Mouse (Mus musculus): ENCODE results near the gene Fads6. TPM values are rescaled to one million over a fixed set of nuclear protein-coding genes. Genes with fewer than 3 reads are reported as not detected.

Gene Fads6
- polyA plus RNA-seq, 2 experiments: 0.35 TPM; not detected in 1

DNA sequence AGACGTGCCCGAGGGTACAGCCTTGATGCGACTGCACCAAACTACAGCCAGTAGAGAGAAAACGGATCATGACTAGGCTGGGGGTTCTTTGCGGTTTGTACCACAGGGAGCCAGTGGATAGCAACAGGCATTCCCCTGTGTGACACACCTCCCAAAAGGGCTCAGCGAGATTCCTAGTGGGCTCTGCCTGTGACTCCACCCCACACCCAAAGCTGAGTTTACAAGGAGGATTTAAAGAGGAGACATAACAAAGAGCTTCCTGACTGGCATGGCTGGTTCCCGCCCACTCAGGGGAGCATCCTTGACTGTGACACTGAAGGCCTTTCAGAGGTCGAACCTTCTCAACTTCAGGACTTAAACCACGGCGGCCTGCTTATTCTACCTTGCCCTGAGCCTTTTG, 6.0 kb downstream of the Fads6 start:
- 80% methylated on average over 10 of the region's 10 CpGs for WGBS
- no peaks in the 10 kb centered on the region for H3K36me3 ChIP-seq (ENCODE audit: control insufficient read depth, insufficient read depth, low read length)
- no peak overlapping the region for H3K9ac ChIP-seq (ENCODE audit: low read depth, low read length, severe bottlenecking)
- no peak overlapping the region for H3K4me2 ChIP-seq (replicated peaks; ENCODE audit: low read depth, low read length, severe bottlenecking)
- no peak overlapping the region for H3K27ac ChIP-seq (replicated peaks; ENCODE audit: low read depth, low read length)
- peaks cover 3% of the 10 kb centered on the region; the same call in 1 of the 2 replicates for H3K27me3 ChIP-seq (ENCODE audit: control insufficient read depth, insufficient read depth, low read length)
- H3K4me1 ChIP-seq (ENCODE audit: control insufficient read depth, insufficient read depth, low read length): no peaks in the 10 kb centered on the region
- no peak for TF ChIP-seq POLR2A (IDR thresholded peaks at IDR 0.05; ENCODE audit: borderline replicate concordance, extremely low read depth, insufficient read depth, insufficient read length)
- DNase-seq (ENCODE audit: low spot score) (no peak), ATAC-seq (ENCODE audit: low FRiP score, low read depth) (no peak)
- H3K4me3 ChIP-seq (replicated peaks; ENCODE audit: low read length): no peak overlapping the region
- H3K9me3 ChIP-seq (ENCODE audit: control insufficient read depth, low read length): no peaks in the 10 kb centered on the region

DNA sequence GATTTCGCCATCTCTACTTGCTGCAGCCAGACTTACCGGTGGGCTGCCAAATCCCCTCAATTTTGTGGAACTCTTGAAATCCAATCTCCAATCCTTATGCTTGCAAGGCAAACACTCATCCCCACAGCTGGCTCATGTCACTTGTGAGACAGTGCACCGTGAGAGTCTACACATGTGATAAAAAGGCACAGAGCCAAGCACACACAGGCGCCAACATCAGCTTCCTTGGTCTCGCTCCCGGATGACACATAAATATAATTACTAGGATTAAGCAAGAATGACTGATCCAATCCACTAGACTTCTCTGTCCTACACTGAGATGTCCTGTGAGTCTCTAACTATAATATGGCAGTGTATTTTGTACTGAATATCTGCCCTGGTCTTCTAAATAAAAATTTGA, 6.5 kb downstream of the Fads6 start:
- H3K9ac ChIP-seq (ENCODE audit: low read depth, low read length, severe bottlenecking): no peak overlapping the region
- no peaks in the 10 kb centered on the region for H3K9me3 ChIP-seq (ENCODE audit: control insufficient read depth, low read length)
- H3K4me3 ChIP-seq (replicated peaks; ENCODE audit: low read length): no peak overlapping the region
- 76% methylated on average over 6 of the region's 6 CpGs for WGBS
- H3K4me2 ChIP-seq (replicated peaks; ENCODE audit: low read depth, low read length, severe bottlenecking): no peak overlapping the region
- DNase-seq (ENCODE audit: low spot score): no peak
- H3K4me1 ChIP-seq (ENCODE audit: control insufficient read depth, insufficient read depth, low read length): no peaks in the 10 kb centered on the region
- ATAC-seq (ENCODE audit: low FRiP score, low read depth): no peak
- no peaks in the 10 kb centered on the region for H3K27me3 ChIP-seq (ENCODE audit: control insufficient read depth, insufficient read depth, low read length)
- H3K36me3 ChIP-seq (ENCODE audit: control insufficient read depth, insufficient read depth, low read length): no peaks in the 10 kb centered on the region
- H3K27ac ChIP-seq (replicated peaks; ENCODE audit: low read depth, low read length): no peak overlapping the region
- no peak for TF ChIP-seq POLR2A (IDR thresholded peaks at IDR 0.05; ENCODE audit: borderline replicate concordance, extremely low read depth, insufficient read depth, insufficient read length)

DNA sequence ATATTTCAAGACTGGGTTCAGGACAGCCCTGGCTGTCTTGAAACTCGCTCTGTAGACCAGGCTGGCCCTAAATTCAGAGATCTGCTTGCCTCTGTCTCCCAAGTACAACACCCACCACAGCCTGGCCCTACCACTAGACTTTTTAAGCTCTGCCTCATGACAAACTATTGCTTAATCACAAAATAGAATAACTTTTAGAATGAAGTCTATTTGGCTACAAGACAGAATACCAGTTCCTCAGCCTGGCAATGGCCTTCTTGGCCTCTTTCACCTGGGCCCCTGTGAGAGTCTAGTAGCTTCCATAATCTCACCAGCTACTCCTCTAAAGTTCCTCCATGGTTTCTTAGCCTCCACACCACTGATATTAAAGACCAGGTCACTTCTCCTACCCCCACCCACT, 7.1 kb downstream of the Fads6 start:
- no peaks in the 10 kb centered on the region for H3K9me3 ChIP-seq (ENCODE audit: control insufficient read depth, low read length)
- TF ChIP-seq POLR2A (IDR thresholded peaks at IDR 0.05; ENCODE audit: borderline replicate concordance, extremely low read depth, insufficient read depth, insufficient read length): no peak
- H3K36me3 ChIP-seq (ENCODE audit: control insufficient read depth, insufficient read depth, low read length): no peaks in the 10 kb centered on the region
- DNase-seq (ENCODE audit: low spot score) (no peak), ATAC-seq (ENCODE audit: low FRiP score, low read depth) (no peak)
- WGBS: 89% methylated on average over 1 of the region's 1 CpGs
- H3K4me1 ChIP-seq (ENCODE audit: control insufficient read depth, insufficient read depth, low read length): no peaks in the 10 kb centered on the region
- H3K27me3 ChIP-seq (ENCODE audit: control insufficient read depth, insufficient read depth, low read length): no peaks in the 10 kb centered on the region
- H3K27ac ChIP-seq (replicated peaks; ENCODE audit: low read depth, low read length): no peak overlapping the region
- H3K9ac ChIP-seq (ENCODE audit: low read depth, low read length, severe bottlenecking): no peak overlapping the region
- H3K4me3 ChIP-seq (replicated peaks; ENCODE audit: low read length): no peak overlapping the region
- H3K4me2 ChIP-seq (replicated peaks; ENCODE audit: low read depth, low read length, severe bottlenecking): no peak overlapping the region

DNA sequence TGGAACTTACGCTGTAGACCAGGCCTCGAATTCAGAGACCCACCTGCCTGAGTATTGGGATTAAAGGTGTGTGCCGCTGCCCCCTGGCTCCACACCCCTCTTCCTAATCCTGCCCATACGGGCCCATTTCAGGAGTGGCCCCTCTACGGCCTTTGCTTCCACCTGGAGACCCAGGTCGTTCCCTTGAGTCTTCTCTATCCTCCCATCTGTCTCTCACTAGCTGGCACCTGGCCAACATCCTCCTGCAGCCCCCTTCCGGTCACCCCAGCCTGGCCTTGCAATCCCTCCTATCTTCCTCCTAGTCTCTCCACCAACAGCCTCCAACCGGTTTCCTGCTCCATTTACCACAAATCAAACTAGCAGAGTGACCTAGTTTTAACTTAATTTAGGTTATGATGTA, 7.6 kb downstream of the Fads6 start:
- TF ChIP-seq POLR2A (IDR thresholded peaks at IDR 0.05; ENCODE audit: borderline replicate concordance, extremely low read depth, insufficient read depth, insufficient read length): no peak
- DNase-seq (ENCODE audit: low spot score) (no peak), ATAC-seq (ENCODE audit: low FRiP score, low read depth) (no peak)
- Histone ChIP-seq H3K9ac (ENCODE audit: low read depth, low read length, severe bottlenecking) (no peak overlapping the region), H3K27ac (replicated peaks; ENCODE audit: low read depth, low read length) (no peak overlapping the region), H3K4me3 (replicated peaks; ENCODE audit: low read length) (no peak overlapping the region), H3K4me2 (replicated peaks; ENCODE audit: low read depth, low read length, severe bottlenecking) (no peak overlapping the region), H3K27me3 (ENCODE audit: control insufficient read depth, insufficient read depth, low read length) (no peaks in the 10 kb centered on the region), H3K36me3 (ENCODE audit: control insufficient read depth, insufficient read depth, low read length) (no peaks in the 10 kb centered on the region), H3K4me1 (ENCODE audit: control insufficient read depth, insufficient read depth, low read length) (no peaks in the 10 kb centered on the region), H3K9me3 (ENCODE audit: control insufficient read depth, low read length) (no peaks in the 10 kb centered on the region)
- 70% methylated on average over 8 of the region's 8 CpGs for WGBS

DNA sequence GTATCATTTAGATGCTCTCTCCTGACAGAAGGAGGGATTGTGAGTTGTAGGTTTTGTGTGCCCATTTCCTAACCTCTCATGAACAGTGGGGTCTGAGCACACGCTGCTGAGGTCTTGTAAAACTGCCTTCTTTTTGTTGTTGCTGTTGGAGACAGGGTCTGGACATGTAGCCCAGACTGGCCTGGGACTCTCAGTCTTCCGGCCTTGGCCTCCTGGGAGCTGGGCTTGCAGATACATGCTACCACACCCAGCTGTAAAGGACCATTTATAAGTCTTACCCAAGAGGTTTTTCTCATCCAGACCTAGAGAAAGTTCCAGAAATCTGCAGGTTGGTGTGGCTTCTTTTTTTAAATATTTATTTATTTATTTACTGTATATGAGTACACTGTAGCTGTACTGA, 9.2 kb downstream of the Fads6 start:
- DNase-seq (ENCODE audit: low spot score): no peak
- H3K4me1 ChIP-seq (ENCODE audit: control insufficient read depth, insufficient read depth, low read length): no peaks in the 10 kb centered on the region
- H3K27ac ChIP-seq (replicated peaks; ENCODE audit: low read depth, low read length): no peak overlapping the region
- no peak overlapping the region for H3K4me2 ChIP-seq (replicated peaks; ENCODE audit: low read depth, low read length, severe bottlenecking)
- no peak overlapping the region for H3K4me3 ChIP-seq (replicated peaks; ENCODE audit: low read length)
- TF ChIP-seq POLR2A (IDR thresholded peaks at IDR 0.05; ENCODE audit: borderline replicate concordance, extremely low read depth, insufficient read depth, insufficient read length): no peak
- no peaks in the 10 kb centered on the region for H3K36me3 ChIP-seq (ENCODE audit: control insufficient read depth, insufficient read depth, low read length)
- H3K9ac ChIP-seq (ENCODE audit: low read depth, low read length, severe bottlenecking): no peak overlapping the region
- 84% methylated on average over 2 of the region's 2 CpGs for WGBS
- H3K9me3 ChIP-seq (ENCODE audit: control insufficient read depth, low read length): no peaks in the 10 kb centered on the region
- H3K27me3 ChIP-seq (ENCODE audit: control insufficient read depth, insufficient read depth, low read length): no peaks in the 10 kb centered on the region
- ATAC-seq (ENCODE audit: low FRiP score, low read depth): no peak

DNA sequence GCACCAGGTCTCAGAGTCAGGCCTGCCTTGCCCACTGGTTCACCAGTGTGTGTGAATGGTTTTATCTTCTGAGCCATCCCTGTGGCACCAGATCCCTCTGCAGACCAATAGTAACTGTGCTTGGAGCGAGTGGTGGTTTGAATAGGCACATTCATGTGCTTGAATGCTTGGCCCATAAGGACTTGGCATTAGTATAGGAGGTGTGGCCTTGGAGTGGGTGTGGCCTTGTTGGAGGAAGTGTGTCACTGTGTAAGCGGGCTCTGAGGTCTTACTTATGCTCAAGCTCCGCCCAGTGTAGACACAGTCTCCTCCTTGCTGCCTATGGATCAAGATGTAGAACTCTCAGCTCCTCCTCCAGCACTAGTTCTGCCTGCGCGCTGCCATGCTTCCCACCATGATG, 10.1 kb downstream of the Fads6 start:
- TF ChIP-seq POLR2A (IDR thresholded peaks at IDR 0.05; ENCODE audit: borderline replicate concordance, extremely low read depth, insufficient read depth, insufficient read length): no peak
- H3K4me3 ChIP-seq (replicated peaks; ENCODE audit: low read length): no peak overlapping the region
- 82% methylated on average over 5 of the region's 5 CpGs for WGBS

More for the DNA sequence above, 10.1 kb downstream of the Fads6 start:
- Histone ChIP-seq H3K27me3 (ENCODE audit: control insufficient read depth, insufficient read depth, low read length) (no peaks in the 10 kb centered on the region), H3K9ac (ENCODE audit: low read depth, low read length, severe bottlenecking) (no peak overlapping the region), H3K27ac (replicated peaks; ENCODE audit: low read depth, low read length) (no peak overlapping the region), H3K9me3 (ENCODE audit: control insufficient read depth, low read length) (no peaks in the 10 kb centered on the region), H3K36me3 (ENCODE audit: control insufficient read depth, insufficient read depth, low read length) (no peaks in the 10 kb centered on the region), H3K4me2 (replicated peaks; ENCODE audit: low read depth, low read length, severe bottlenecking) (no peak overlapping the region), H3K4me1 (ENCODE audit: control insufficient read depth, insufficient read depth, low read length) (no peaks in the 10 kb centered on the region)
- no peak for ATAC-seq (ENCODE audit: low FRiP score, low read depth)
- DNase-seq (ENCODE audit: low spot score): no peak

Data from limb, embryonic 14.5 days (tissue).